Mouse (Mus musculus): Measurements from ENCODE around the gene Elk3. TPM values are rescaled to one million over a fixed set of nuclear protein-coding genes. Genes with fewer than 3 reads are reported as not detected.
A peak's percentile ranks its signal among the peaks of the same experiment; 100 is the strongest.

Elk3 gene
- polyA plus RNA-seq, 1 experiment from 2014 or later: 34.4 TPM

DNA sequence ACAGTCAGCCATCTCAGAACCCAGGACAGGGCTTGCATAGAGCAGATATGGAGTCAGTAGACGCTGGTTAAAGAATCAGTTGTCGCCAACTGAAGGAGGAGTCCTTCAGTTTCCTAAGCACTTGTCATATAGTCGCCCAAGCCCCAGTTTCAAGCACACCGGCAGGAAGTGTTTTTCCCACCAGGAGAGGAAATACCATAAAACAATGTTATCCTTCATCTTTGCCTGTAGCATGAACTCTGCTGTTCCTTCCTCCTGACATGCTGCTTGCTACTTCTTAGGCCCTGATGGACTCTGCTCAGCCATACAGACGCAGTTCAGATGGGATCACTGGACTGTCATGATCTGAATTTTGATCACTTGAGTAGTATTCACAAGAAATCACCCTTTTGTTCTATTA is 25.4 kb downstream of the Elk3 start:
- Histone ChIP-seq H3K27me3 (replicated peaks; ENCODE audit: control insufficient read depth, insufficient read depth, low read length) (no peaks in the 10 kb centered on the region), H3K4me3 (ENCODE audit: low read depth, low read length) (no peak overlapping the region), H3K9ac (ENCODE audit: low read depth, low read length) (no peak overlapping the region), H3K27ac (replicated peaks; ENCODE audit: low read depth, low read length) (no peak overlapping the region), H3K9me3 (ENCODE audit: control insufficient read depth, low read length) (no peaks in the 10 kb centered on the region), H3K36me3 (ENCODE audit: control insufficient read depth, insufficient read depth, low read length) (peaks cover 36% of the 10 kb centered on the region), H3K4me1 (ENCODE audit: control insufficient read depth, insufficient read depth, low read length) (0 out of 2 replicates have a peak, but pooled peaks cover 4% of the 10 kb centered on the region), H3K4me2 (ENCODE audit: low read depth, low read length) (no peak overlapping the region)
- DNase-seq (ENCODE audit: low spot score) (no peak), ATAC-seq (ENCODE audit: low read depth) (no peak)
- WGBS: 79% methylated on average over 5 of the region's 5 CpGs

- peaks cover 49% of the 10 kb centered on the region for H3K36me3 ChIP-seq (ENCODE audit: control insufficient read depth, insufficient read depth, low read length)
- H3K27ac ChIP-seq (replicated peaks; ENCODE audit: low read depth, low read length): no peak overlapping the region
- WGBS: 67% methylated on average over 4 of the region's 4 CpGs
- H3K9ac ChIP-seq (ENCODE audit: low read depth, low read length): no peak overlapping the region
- H3K4me1 ChIP-seq (ENCODE audit: control insufficient read depth, insufficient read depth, low read length): 0 out of 2 replicates have a peak, but pooled peaks cover 2% of the 10 kb centered on the region
- no peak overlapping the region for H3K4me2 ChIP-seq (ENCODE audit: low read depth, low read length)
- no peaks in the 10 kb centered on the region for H3K9me3 ChIP-seq (ENCODE audit: control insufficient read depth, low read length)
- DNase-seq (ENCODE audit: low spot score) (no peak), ATAC-seq (ENCODE audit: low read depth) (no peak)
- no peak overlapping the region for H3K4me3 ChIP-seq (ENCODE audit: low read depth, low read length)
- H3K27me3 ChIP-seq (replicated peaks; ENCODE audit: control insufficient read depth, insufficient read depth, low read length): no peaks in the 10 kb centered on the region
These were observed 27.7 kb downstream of the Elk3 start for GRCm38 (mm10) chr10:93283258-93283657.

DNA sequence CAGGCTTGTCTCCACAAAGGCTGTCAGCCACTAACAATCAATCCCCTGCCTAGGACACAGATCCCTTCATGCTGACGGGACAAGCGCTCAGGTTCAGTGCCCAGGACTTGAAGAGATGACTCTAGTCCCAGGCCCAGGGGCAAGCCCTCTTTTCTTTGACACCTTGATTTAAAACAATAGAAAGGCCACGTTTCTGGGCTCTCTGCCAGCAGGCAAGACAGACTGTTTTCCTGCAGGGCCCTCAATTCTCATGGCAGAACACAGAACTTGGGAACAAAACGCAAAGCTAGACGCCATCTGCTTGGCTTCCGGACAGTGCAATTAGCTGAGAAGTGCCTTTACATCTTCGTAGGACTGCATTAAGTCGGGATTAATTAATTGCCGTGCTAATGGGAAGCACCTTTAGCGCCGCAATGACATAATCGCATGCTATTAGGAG is 28.4 kb downstream of the Elk3 start:
- Histone ChIP-seq H3K27ac (replicated peaks; ENCODE audit: low read depth, low read length) (no peak overlapping the region), H3K36me3 (ENCODE audit: control insufficient read depth, insufficient read depth, low read length) (peaks cover 50% of the 10 kb centered on the region), H3K4me2 (ENCODE audit: low read depth, low read length) (no peak overlapping the region), H3K9ac (ENCODE audit: low read depth, low read length) (no peak overlapping the region), H3K4me1 (ENCODE audit: control insufficient read depth, insufficient read depth, low read length) (no peaks in the 10 kb centered on the region), H3K4me3 (ENCODE audit: low read depth, low read length) (no peak overlapping the region), H3K27me3 (replicated peaks; ENCODE audit: control insufficient read depth, insufficient read depth, low read length) (no peaks in the 10 kb centered on the region), H3K9me3 (ENCODE audit: control insufficient read depth, low read length) (no peaks in the 10 kb centered on the region)
- ATAC-seq (ENCODE audit: low read depth): peak; percentile 20; the same call in 1 of the 2 replicates
- DNase-seq (ENCODE audit: low spot score): peak; percentile 55
- WGBS: 52% methylated on average over 12 of the region's 12 CpGs

- no peak overlapping the region for H3K27ac ChIP-seq (replicated peaks; ENCODE audit: low read depth, low read length)
- H3K9me3 ChIP-seq (ENCODE audit: control insufficient read depth, low read length): no peaks in the 10 kb centered on the region
- ATAC-seq (ENCODE audit: low read depth) (no peak), DNase-seq (ENCODE audit: low spot score) (no peak)
- peaks cover 12% of the 10 kb centered on the region for H3K4me1 ChIP-seq (ENCODE audit: control insufficient read depth, insufficient read depth, low read length)
- peaks cover 50% of the 10 kb centered on the region for H3K36me3 ChIP-seq (ENCODE audit: control insufficient read depth, insufficient read depth, low read length)
- H3K4me3 ChIP-seq (ENCODE audit: low read depth, low read length): no peak overlapping the region
- WGBS: 80% methylated on average over 7 of the region's 7 CpGs
- no peak overlapping the region for H3K9ac ChIP-seq (ENCODE audit: low read depth, low read length)
- H3K27me3 ChIP-seq (replicated peaks; ENCODE audit: control insufficient read depth, insufficient read depth, low read length): no peaks in the 10 kb centered on the region
- no peak overlapping the region for H3K4me2 ChIP-seq (ENCODE audit: low read depth, low read length)
These were observed 29.8 kb downstream of the Elk3 start for GRCm38 (mm10) chr10:93281092-93281491.

GRCm38 (mm10) chr10:93280586-93280985 is 30.3 kb downstream of the Elk3 start:
- Histone ChIP-seq H3K27ac (replicated peaks; ENCODE audit: low read depth, low read length) (no peak overlapping the region), H3K36me3 (ENCODE audit: control insufficient read depth, insufficient read depth, low read length) (peaks cover 50% of the 10 kb centered on the region), H3K4me1 (ENCODE audit: control insufficient read depth, insufficient read depth, low read length) (peaks cover 14% of the 10 kb centered on the region), H3K9ac (ENCODE audit: low read depth, low read length) (no peak overlapping the region), H3K9me3 (ENCODE audit: control insufficient read depth, low read length) (no peaks in the 10 kb centered on the region), H3K4me2 (ENCODE audit: low read depth, low read length) (no peak overlapping the region), H3K27me3 (replicated peaks; ENCODE audit: control insufficient read depth, insufficient read depth, low read length) (no peaks in the 10 kb centered on the region), H3K4me3 (ENCODE audit: low read depth, low read length) (no peak overlapping the region)
- DNase-seq (ENCODE audit: low spot score) (no peak), ATAC-seq (ENCODE audit: low read depth) (no peak)
- 81% methylated on average over 12 of the region's 12 CpGs for WGBS

- DNase-seq (ENCODE audit: low spot score) (no peak), ATAC-seq (ENCODE audit: low read depth) (no peak)
- Histone ChIP-seq H3K9ac (ENCODE audit: low read depth, low read length) (no peak overlapping the region), H3K27me3 (replicated peaks; ENCODE audit: control insufficient read depth, insufficient read depth, low read length) (no peaks in the 10 kb centered on the region), H3K27ac (replicated peaks; ENCODE audit: low read depth, low read length) (no peak overlapping the region), H3K4me2 (ENCODE audit: low read depth, low read length) (no peak overlapping the region), H3K4me3 (ENCODE audit: low read depth, low read length) (no peak overlapping the region), H3K9me3 (ENCODE audit: control insufficient read depth, low read length) (no peaks in the 10 kb centered on the region), H3K36me3 (ENCODE audit: control insufficient read depth, insufficient read depth, low read length) (peaks cover 41% of the 10 kb centered on the region), H3K4me1 (ENCODE audit: control insufficient read depth, insufficient read depth, low read length) (peaks cover 20% of the 10 kb centered on the region)
- 88% methylated on average over 9 of the region's 9 CpGs for WGBS
These were observed 31.9 kb downstream of the Elk3 start for GRCm38 (mm10) chr10:93279062-93279461.

- DNase-seq (ENCODE audit: low spot score): no peak
- no peak overlapping the region for H3K4me3 ChIP-seq (ENCODE audit: low read depth, low read length)
- no peak overlapping the region for H3K27ac ChIP-seq (replicated peaks; ENCODE audit: low read depth, low read length)
- peaks cover 34% of the 10 kb centered on the region for H3K36me3 ChIP-seq (ENCODE audit: control insufficient read depth, insufficient read depth, low read length)
- H3K4me2 ChIP-seq (ENCODE audit: low read depth, low read length): no peak overlapping the region
- WGBS: 84% methylated on average over 8 of the region's 8 CpGs
- peaks cover 20% of the 10 kb centered on the region for H3K4me1 ChIP-seq (ENCODE audit: control insufficient read depth, insufficient read depth, low read length)
- no peak for ATAC-seq (ENCODE audit: low read depth)
- no peaks in the 10 kb centered on the region for H3K27me3 ChIP-seq (replicated peaks; ENCODE audit: control insufficient read depth, insufficient read depth, low read length)
- no peaks in the 10 kb centered on the region for H3K9me3 ChIP-seq (ENCODE audit: control insufficient read depth, low read length)
- no peak overlapping the region for H3K9ac ChIP-seq (ENCODE audit: low read depth, low read length)
These were observed 32.6 kb downstream of the Elk3 start for GRCm38 (mm10) chr10:93278361-93278760.

DNA sequence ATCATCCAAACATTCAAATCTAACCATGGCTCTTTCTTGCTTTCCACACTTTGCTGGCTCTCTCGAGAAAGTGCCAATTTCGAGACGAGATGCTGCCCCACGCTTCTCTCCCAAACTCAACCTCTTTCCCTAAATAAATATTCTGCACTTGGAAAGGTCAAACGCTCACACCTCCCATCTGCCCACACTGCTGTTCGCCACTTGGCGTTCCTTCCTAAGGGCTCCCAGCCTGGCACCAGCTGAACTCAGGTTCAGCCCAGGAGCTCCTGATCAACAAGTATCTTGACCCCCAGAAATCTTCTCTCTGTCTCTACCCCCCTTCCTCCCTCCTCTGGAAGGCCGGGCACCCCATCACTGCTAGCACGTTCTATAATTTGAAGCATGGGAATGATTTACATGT is 34.1 kb downstream of the Elk3 start:
- H3K4me2 ChIP-seq (ENCODE audit: low read depth, low read length): peak overlapping the region; percentile 39
- H3K27me3 ChIP-seq (replicated peaks; ENCODE audit: control insufficient read depth, insufficient read depth, low read length): no peaks in the 10 kb centered on the region
- no peak overlapping the region for H3K4me3 ChIP-seq (ENCODE audit: low read depth, low read length)
- peak overlapping the region; percentile 61; the same call in 1 of the 2 replicates for H3K27ac ChIP-seq (replicated peaks; ENCODE audit: low read depth, low read length)
- H3K4me1 ChIP-seq (ENCODE audit: control insufficient read depth, insufficient read depth, low read length): peaks cover 28% of the 10 kb centered on the region
- no peak overlapping the region for H3K9ac ChIP-seq (ENCODE audit: low read depth, low read length)
- no peaks in the 10 kb centered on the region for H3K9me3 ChIP-seq (ENCODE audit: control insufficient read depth, low read length)
- ATAC-seq (ENCODE audit: low read depth) (no peak), DNase-seq (ENCODE audit: low spot score) (no peak)
- H3K36me3 ChIP-seq (ENCODE audit: control insufficient read depth, insufficient read depth, low read length): peaks cover 22% of the 10 kb centered on the region
- WGBS: 52% methylated on average over 9 of the region's 9 CpGs

DNA sequence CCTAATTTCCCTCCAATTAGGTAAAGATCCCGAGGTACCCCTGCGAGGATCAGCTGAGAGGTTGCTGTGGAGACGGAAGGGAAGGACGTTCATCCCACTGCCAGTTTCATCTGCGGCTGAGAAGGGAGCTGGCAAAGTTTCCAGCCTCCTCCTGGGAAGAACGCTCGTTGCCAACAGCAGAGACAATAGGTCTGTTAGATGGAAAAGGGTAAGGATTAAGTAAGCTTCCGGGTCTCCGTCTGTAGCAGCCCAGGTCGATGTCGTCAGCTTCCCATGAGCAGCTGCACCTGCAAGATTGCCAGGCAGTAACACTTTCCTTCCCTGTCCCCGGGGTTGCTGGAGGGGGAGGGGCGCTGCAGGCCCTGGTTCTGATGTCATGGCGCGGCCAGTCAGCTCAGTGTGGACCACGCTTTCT is 34.6 kb downstream of the Elk3 start:
- Histone ChIP-seq H3K9me3 (ENCODE audit: control insufficient read depth, low read length) (no peaks in the 10 kb centered on the region), H3K4me2 (ENCODE audit: low read depth, low read length) (peak overlapping the region; percentile 39), H3K27ac (replicated peaks; ENCODE audit: low read depth, low read length) (peak overlapping the region; percentile 61; the same call in 1 of the 2 replicates), H3K4me1 (ENCODE audit: control insufficient read depth, insufficient read depth, low read length) (peaks cover 32% of the 10 kb centered on the region), H3K36me3 (ENCODE audit: control insufficient read depth, insufficient read depth, low read length) (peaks cover 17% of the 10 kb centered on the region), H3K27me3 (replicated peaks; ENCODE audit: control insufficient read depth, insufficient read depth, low read length) (no peaks in the 10 kb centered on the region), H3K9ac (ENCODE audit: low read depth, low read length) (no peak overlapping the region), H3K4me3 (ENCODE audit: low read depth, low read length) (peak overlapping the region; percentile 7; the same call in 1 of the 2 replicates)
- ATAC-seq (ENCODE audit: low read depth) (peak; percentile 81), DNase-seq (ENCODE audit: low spot score) (peak; percentile 83)
- WGBS: 16% methylated on average over 16 of the region's 16 CpGs
